Mouse (Mus musculus) cortical plate, adult 2 months (tissue): ENCODE results near the gene Tspan9. TPM values are rescaled to one million over a fixed set of nuclear protein-coding genes. Genes with fewer than 3 reads are reported as not detected.

Experiments
- H3K27ac ChIP-seq: fragments of 200-500 bp; 2 replicates; pipeline ENCODE4 v1.5.1; 2012; ENCODE audit warnings: low read length, control low read depth, inconsistent platforms; ENCODE audit not compliant: insufficient read depth
- H3K4me1 ChIP-seq: fragments of 200-500 bp; 2 replicates; pipeline ENCODE4 v1.6.1; 2011; ENCODE audit warnings: low read length; ENCODE audit not compliant: control insufficient read depth, insufficient read depth
- H3K4me3 ChIP-seq: fragments of 200-500 bp; 2 replicates; pipeline ENCODE4 v1.5.1; 2011; ENCODE audit warnings: mild to moderate bottlenecking, low read length, control low read depth; ENCODE audit not compliant: insufficient read depth
- CTCF ChIP-seq: fragments of 200-500 bp; IDR thresholded peaks from 2 replicates; pipeline ENCODE4 v1.5.1; 2011; ENCODE audit warnings: mild to moderate bottlenecking, control low read depth, low read length; ENCODE audit not compliant: insufficient read depth; ENCODE audit errors: extremely low read depth
- POLR2A ChIP-seq: fragments of 200-500 bp; IDR thresholded peaks from 2 replicates; pipeline ENCODE4 v1.6.1; 2011; ENCODE audit warnings: mild to moderate bottlenecking, low read length, control low read depth; ENCODE audit not compliant: insufficient read depth; ENCODE audit errors: extremely low read depth
- polyA plus RNA-seq: library from polyadenylated mRNA; depleted of rRNA; stranded (reverse); fragments of >200 nt; gene quantifications from 2 replicates; pipeline ENCODE4 v1.2.3, GENCODE M21; 2012

Tspan9 gene
- polyA plus RNA-seq, 1 experiment, result 55.5 TPM

GRCm38 (mm10) chr6:128025997-128026396, 117.4 kb downstream of the Tspan9 start:
- H3K27ac ChIP-seq, result no peak overlapping the region
- peaks cover 1% of the 10 kb centered on the region; the same call in 1 of the 2 replicates for H3K4me1 ChIP-seq
- TF ChIP-seq POLR2A, result no peak
- TF ChIP-seq CTCF, result no peak
- H3K4me3 ChIP-seq, result no peak overlapping the region

- Histone ChIP-seq H3K4me1 (peaks cover 3% of the 10 kb centered on the region; the same call in 1 of the 2 replicates), H3K27ac (no peak overlapping the region), H3K4me3 (no peak overlapping the region)
- TF ChIP-seq POLR2A, result no peak
- no peak for TF ChIP-seq CTCF
These were observed 117.8 kb downstream of the Tspan9 start for GRCm38 (mm10) chr6:128025581-128025980.

- no peak overlapping the region for H3K4me3 ChIP-seq
- peaks cover 3% of the 10 kb centered on the region; the same call in 1 of the 2 replicates for H3K4me1 ChIP-seq
- TF ChIP-seq POLR2A (no peak), CTCF (no peak)
- H3K27ac ChIP-seq, result no peak overlapping the region
These were observed 121.2 kb downstream of the Tspan9 start for GRCm38 (mm10) chr6:128022207-128022606.

- no peak for TF ChIP-seq CTCF
- Histone ChIP-seq H3K4me1 (peaks cover 3% of the 10 kb centered on the region; the same call in 1 of the 2 replicates), H3K4me3 (no peak overlapping the region), H3K27ac (no peak overlapping the region)
These were observed 121.5 kb downstream of the Tspan9 start for GRCm38 (mm10) chr6:128021931-128022202.

- TF ChIP-seq CTCF (no peak), POLR2A (no peak)
- Histone ChIP-seq H3K4me1 (peaks cover 3% of the 10 kb centered on the region; the same call in 1 of the 2 replicates), H3K27ac (no peak overlapping the region), H3K4me3 (no peak overlapping the region)
These were observed 122.1 kb downstream of the Tspan9 start for GRCm38 (mm10) chr6:128021106-128021930.

- H3K4me3 ChIP-seq, result no peak overlapping the region
- TF ChIP-seq CTCF (no peak), POLR2A (no peak)
- H3K27ac ChIP-seq, result no peak overlapping the region
- peaks cover 3% of the 10 kb centered on the region; the same call in 1 of the 2 replicates for H3K4me1 ChIP-seq
These were observed 122.8 kb downstream of the Tspan9 start for GRCm38 (mm10) chr6:128020521-128021057.

- H3K27ac ChIP-seq, result no peak overlapping the region
- H3K4me1 ChIP-seq, result peaks cover 3% of the 10 kb centered on the region; the same call in 1 of the 2 replicates
- no peak overlapping the region for H3K4me3 ChIP-seq
- TF ChIP-seq CTCF (no peak), POLR2A (no peak)
These were observed 123.3 kb downstream of the Tspan9 start for GRCm38 (mm10) chr6:128020053-128020452.

- peaks cover 3% of the 10 kb centered on the region; the same call in 1 of the 2 replicates for H3K4me1 ChIP-seq
- no peak overlapping the region for H3K4me3 ChIP-seq
- no peak overlapping the region for H3K27ac ChIP-seq
- TF ChIP-seq CTCF (no peak), POLR2A (no peak)
These were observed 124.3 kb downstream of the Tspan9 start for GRCm38 (mm10) chr6:128019119-128019518.

- Histone ChIP-seq H3K27ac (no peak overlapping the region), H3K4me1 (0 out of 2 replicates have a peak, but pooled peaks cover 3% of the 10 kb centered on the region), H3K4me3 (no peak overlapping the region)
- TF ChIP-seq POLR2A (no peak), CTCF (no peak)
These were observed 128.1 kb downstream of the Tspan9 start for GRCm38 (mm10) chr6:128015304-128015703.

- H3K27ac ChIP-seq, result no peak overlapping the region
- TF ChIP-seq CTCF (no peak), POLR2A (no peak)
- no peak overlapping the region for H3K4me3 ChIP-seq
- peaks cover 5% of the 10 kb centered on the region; the same call in 1 of the 2 replicates for H3K4me1 ChIP-seq
These were observed 131.6 kb downstream of the Tspan9 start for GRCm38 (mm10) chr6:128011781-128012180.
